Comparison of ENCODE assay signal across 29 mouse cellular contexts in genomic region chr12:89829927-89830326, GRCm38 (mm10).
"Had no signal": no experiment of that assay in that cellular context is flagged by ENCODE, and none has a peak within 500 bp of the region (broad histone marks: within the 10 kb centered on the region; RNA-seq: fewer than 3 reads in every experiment).

No protein-coding gene starts in this region.

- H3K9me3 ChIP-seq: limb, embryonic 10.5 days; limb, embryonic 12.5 days; limb, embryonic 13.5 days; limb, embryonic 15.5 days; liver, embryonic 12.5 days; liver, embryonic 13.5 days; liver, embryonic 15.5 days; lung, embryonic 15.5 days; megakaryocyte, embryonic 14.5 days; midbrain, embryonic 10.5 days; midbrain, embryonic 12.5 days; midbrain, embryonic 13.5 days; neural tube, embryonic 12.5 days; neural tube, embryonic 13.5 days had no signal

- H3K4me1 ChIP-seq: limb, embryonic 10.5 days; limb, embryonic 12.5 days; limb, embryonic 13.5 days; limb, embryonic 15.5 days; liver, embryonic 12.5 days; liver, embryonic 13.5 days; liver, embryonic 15.5 days; lung, embryonic 15.5 days; megakaryocyte, embryonic 14.5 days; midbrain, embryonic 10.5 days; midbrain, embryonic 12.5 days; neural tube, embryonic 12.5 days; neural tube, embryonic 13.5 days had no signal

- H3K4me2 ChIP-seq: limb, embryonic 12.5 days; limb, embryonic 13.5 days; limb, embryonic 15.5 days; liver, embryonic 11.5 days; liver, embryonic 12.5 days; liver, embryonic 13.5 days; liver, embryonic 15.5 days; lung, embryonic 15.5 days; midbrain, embryonic 12.5 days; midbrain, embryonic 13.5 days; neural tube, embryonic 12.5 days; neural tube, embryonic 13.5 days had no signal

- H3K4me3 ChIP-seq: left cerebral cortex, adult 2 months; limb, embryonic 10.5 days; limb, embryonic 12.5 days; limb, embryonic 13.5 days; limb, embryonic 15.5 days; liver, embryonic 12.5 days; liver, embryonic 13.5 days; liver, embryonic 15.5 days; lung, embryonic 15.5 days; megakaryocyte, embryonic 14.5 days; midbrain, embryonic 10.5 days; midbrain, embryonic 12.5 days; midbrain, embryonic 13.5 days; neural tube, embryonic 12.5 days; neural tube, embryonic 13.5 days had no signal

- H3K9ac ChIP-seq: limb, embryonic 12.5 days; limb, embryonic 13.5 days; limb, embryonic 15.5 days; liver, embryonic 12.5 days; liver, embryonic 13.5 days; liver, embryonic 14.5 days; liver, embryonic 15.5 days; liver, postnatal 0 days; lung, embryonic 15.5 days; midbrain, embryonic 12.5 days; midbrain, embryonic 13.5 days; neural tube, embryonic 12.5 days; neural tube, embryonic 13.5 days had no signal

- DNase-seq: layer of hippocampus, postnatal 36 days; left cerebral cortex, postnatal 4 days; liver; liver, embryonic 13.5 days; liver, postnatal 0 days; lung, adult 2 months; lung, postnatal 10 days; lung, postnatal 14 days; lung, postnatal 36 days; lung, postnatal 4 days; midbrain, embryonic 14.5 days had no signal

- ATAC-seq: liver, embryonic 12.5 days; liver, postnatal 0 days; midbrain, embryonic 13.5 days; midbrain, embryonic 16.5 days had no signal

- H3K27ac ChIP-seq: left cerebral cortex, adult 2 months; limb, embryonic 10.5 days; limb, embryonic 12.5 days; limb, embryonic 13.5 days; limb, embryonic 15.5 days; liver, embryonic 12.5 days; liver, embryonic 13.5 days; liver, embryonic 14.5 days; liver, embryonic 15.5 days; lung, embryonic 15.5 days; macrophage; midbrain, embryonic 10.5 days; midbrain, embryonic 12.5 days; midbrain, embryonic 13.5 days; neural tube, embryonic 12.5 days; neural tube, embryonic 13.5 days had no signal

- H3K27me3 ChIP-seq: limb, embryonic 12.5 days; limb, embryonic 13.5 days; limb, embryonic 15.5 days; liver, embryonic 12.5 days; liver, embryonic 13.5 days; liver, embryonic 15.5 days; lung, embryonic 15.5 days; megakaryocyte, embryonic 14.5 days; midbrain, embryonic 12.5 days; midbrain, embryonic 13.5 days; neural tube, embryonic 12.5 days; neural tube, embryonic 13.5 days had no signal

- H3K36me3 ChIP-seq: limb, embryonic 10.5 days; limb, embryonic 12.5 days; limb, embryonic 13.5 days; limb, embryonic 15.5 days; liver, embryonic 12.5 days; liver, embryonic 13.5 days; liver, embryonic 15.5 days; lung, embryonic 15.5 days; midbrain, embryonic 10.5 days; midbrain, embryonic 12.5 days; midbrain, embryonic 13.5 days; neural tube, embryonic 12.5 days; neural tube, embryonic 13.5 days had no signal
